ENCODE assay signal across 12 mouse cellular contexts in genomic region chr8:108246035-108246933, GRCm38 (mm10).
DNase-seq lines count a peak whose midpoint lies in the region; ATAC-seq and TF ChIP-seq lines count a peak whose summit lies in the region.
"Had no signal": no experiment of that assay in that cellular context is flagged by ENCODE, and none has a peak within 500 bp of the region (broad histone marks: within the 10 kb centered on the region; RNA-seq: fewer than 3 reads in every experiment).

No protein-coding gene starts in this region.

- no peak overlapping the region for H3K4me3 ChIP-seq in lung, postnatal 0 days (ENCODE audit: low read depth, low read length)
- no peak overlapping the region for H3K4me3 ChIP-seq in forebrain, postnatal 0 days (ENCODE audit: low read depth, low read length)
- peak overlapping the region; percentile 1; the same call in 1 of the 2 replicates for H3K4me3 ChIP-seq in midbrain, embryonic 11.5 days (ENCODE audit: low read depth, low read length)
- no peak overlapping the region for H3K4me3 ChIP-seq in stomach, embryonic 16.5 days (replicated peaks; ENCODE audit: low read length)
- H3K4me3 ChIP-seq in kidney, embryonic 16.5 days (ENCODE audit: low read length): no peak overlapping the region
- H3K4me3 ChIP-seq: gastrocnemius, adult 2 months; limb, embryonic 12.5 days had no signal

- no peak for ATAC-seq in lung, postnatal 0 days
- ATAC-seq in forebrain, postnatal 0 days: peak; percentile 54; the same call in 1 of the 2 replicates
- peak; percentile 78 for ATAC-seq in midbrain, embryonic 11.5 days (ENCODE audit: low FRiP score)
- ATAC-seq in stomach, embryonic 16.5 days (ENCODE audit: insufficient read depth, low FRiP score): no peak
- ATAC-seq in kidney, embryonic 16.5 days (ENCODE audit: low FRiP score, low TSS enrichment): no peak

- WGBS in lung, postnatal 0 days: 24% methylated on average over 20 of the region's 22 CpGs
- 13% methylated on average over 22 of the region's 22 CpGs for WGBS in forebrain, postnatal 0 days
- 11% methylated on average over 22 of the region's 22 CpGs for WGBS in midbrain, embryonic 11.5 days
- WGBS in stomach, embryonic 16.5 days: 24% methylated on average over 22 of the region's 22 CpGs
- WGBS in kidney, embryonic 16.5 days: 60% methylated on average over 21 of the region's 22 CpGs

- H3K27ac ChIP-seq in lung, postnatal 0 days (ENCODE audit: low read length): no peak overlapping the region
- H3K27ac ChIP-seq in forebrain, postnatal 0 days (ENCODE audit: low read depth, low read length): peak overlapping the region; percentile 71
- peak overlapping the region; percentile 77 for H3K27ac ChIP-seq in midbrain, embryonic 11.5 days (ENCODE audit: low read depth, low read length)
- no peak overlapping the region for H3K27ac ChIP-seq in stomach, embryonic 16.5 days (ENCODE audit: low read length)
- H3K27ac ChIP-seq in kidney, embryonic 16.5 days (ENCODE audit: low read length): no peak overlapping the region
- H3K27ac ChIP-seq: gastrocnemius, adult 2 months; limb, embryonic 12.5 days had no signal

- TF ChIP-seq EP300 in lung, postnatal 0 days (IDR thresholded peaks at IDR 0.05): no peak

- no peak overlapping the region for H3K9ac ChIP-seq in lung, postnatal 0 days (replicated peaks; ENCODE audit: low read depth)
- H3K9ac ChIP-seq in forebrain, postnatal 0 days: peak overlapping the region; percentile 10; the same call in 1 of the 2 replicates
- H3K9ac ChIP-seq in midbrain, embryonic 11.5 days (ENCODE audit: low read length): peak overlapping the region; percentile 55; the same call in 1 of the 2 replicates
- H3K9ac ChIP-seq in stomach, embryonic 16.5 days (ENCODE audit: low read length): no peak overlapping the region
- H3K9ac ChIP-seq in kidney, embryonic 16.5 days (replicated peaks; ENCODE audit: low read length): no peak overlapping the region
- H3K9ac ChIP-seq: limb, embryonic 12.5 days had no signal

- no peaks in the 10 kb centered on the region for H3K9me3 ChIP-seq in lung, postnatal 0 days (ENCODE audit: low read length)
- no peaks in the 10 kb centered on the region for H3K9me3 ChIP-seq in forebrain, postnatal 0 days (ENCODE audit: low read length)
- no peaks in the 10 kb centered on the region for H3K9me3 ChIP-seq in midbrain, embryonic 11.5 days (ENCODE audit: control insufficient read depth, low read length)
- no peaks in the 10 kb centered on the region for H3K9me3 ChIP-seq in stomach, embryonic 16.5 days (replicated peaks; ENCODE audit: control insufficient read depth, low read length)
- H3K9me3 ChIP-seq in kidney, embryonic 16.5 days (ENCODE audit: low read length): no peaks in the 10 kb centered on the region
- H3K9me3 ChIP-seq: limb, embryonic 12.5 days had no signal

- no peak for TF ChIP-seq CTCF in lung, postnatal 0 days (IDR thresholded peaks at IDR 0.05)
- no peak for TF ChIP-seq CTCF in forebrain, postnatal 0 days (IDR thresholded peaks at IDR 0.05; ENCODE audit: low read depth)

- H3K4me2 ChIP-seq in lung, postnatal 0 days (replicated peaks; ENCODE audit: low read depth, low read length): peak overlapping the region; percentile 27; the same call in 1 of the 2 replicates
- peak overlapping the region; percentile 17; the same call in 1 of the 2 replicates for H3K4me2 ChIP-seq in forebrain, postnatal 0 days (ENCODE audit: low read depth)
- peak overlapping the region; percentile 40 for H3K4me2 ChIP-seq in midbrain, embryonic 11.5 days
- peak overlapping the region; percentile 19 for H3K4me2 ChIP-seq in stomach, embryonic 16.5 days (ENCODE audit: low read depth, low read length)
- H3K4me2 ChIP-seq in kidney, embryonic 16.5 days (replicated peaks; ENCODE audit: low read depth, low read length): no peak overlapping the region
- H3K4me2 ChIP-seq: limb, embryonic 12.5 days had no signal

- H3K27me3 ChIP-seq in lung, postnatal 0 days (replicated peaks; ENCODE audit: insufficient read depth, low read length): no peaks in the 10 kb centered on the region
- peaks cover 20% of the 10 kb centered on the region for H3K27me3 ChIP-seq in forebrain, postnatal 0 days (ENCODE audit: insufficient read depth, low read length)
- H3K27me3 ChIP-seq in midbrain, embryonic 11.5 days (ENCODE audit: control insufficient read depth, insufficient read depth, low read length): no peaks in the 10 kb centered on the region
- no peaks in the 10 kb centered on the region for H3K27me3 ChIP-seq in stomach, embryonic 16.5 days (ENCODE audit: control insufficient read depth, insufficient read depth, low read length)
- H3K27me3 ChIP-seq in kidney, embryonic 16.5 days (ENCODE audit: insufficient read depth, low read length): peaks cover 5% of the 10 kb centered on the region; the same call in 1 of the 2 replicates
- H3K27me3 ChIP-seq: limb, embryonic 12.5 days had no signal

- no peak for DNase-seq in lung, postnatal 0 days (ENCODE audit: low spot score)
- no peak for DNase-seq in lung, postnatal 36 days
- DNase-seq in forebrain, postnatal 0 days: peak; percentile 42
- no peak for DNase-seq in midbrain, embryonic 11.5 days (ENCODE audit: low spot score, missing footprints)
- no peak for DNase-seq in cerebellum, adult 9-10 months
- no peak for DNase-seq in adrenal gland, postnatal 36 days
- DNase-seq: gastrocnemius, adult 2 months; kidney, adult 2 months; thymus, postnatal 4 days had no signal

- H3K4me1 ChIP-seq in lung, postnatal 0 days (ENCODE audit: insufficient read depth, low read depth, low read length): no peaks in the 10 kb centered on the region
- 0 out of 2 replicates have a peak, but pooled peaks cover 3% of the 10 kb centered on the region for H3K4me1 ChIP-seq in forebrain, postnatal 0 days (ENCODE audit: insufficient read depth)
- H3K4me1 ChIP-seq in midbrain, embryonic 11.5 days (ENCODE audit: control insufficient read depth, insufficient read depth, low read length): peaks cover 39% of the 10 kb centered on the region
- peaks cover 5% of the 10 kb centered on the region; the same call in 1 of the 2 replicates for H3K4me1 ChIP-seq in stomach, embryonic 16.5 days (ENCODE audit: control insufficient read depth, insufficient read depth, low read length)
- H3K4me1 ChIP-seq in kidney, embryonic 16.5 days (ENCODE audit: insufficient read depth, low read length): 0 out of 2 replicates have a peak, but pooled peaks cover 6% of the 10 kb centered on the region

- no peaks in the 10 kb centered on the region for H3K36me3 ChIP-seq in lung, postnatal 0 days (ENCODE audit: insufficient read depth, low read length)
- H3K36me3 ChIP-seq in forebrain, postnatal 0 days (ENCODE audit: insufficient read depth): no peaks in the 10 kb centered on the region
- no peaks in the 10 kb centered on the region for H3K36me3 ChIP-seq in midbrain, embryonic 11.5 days (ENCODE audit: control insufficient read depth, insufficient read depth, low read length)
- H3K36me3 ChIP-seq in stomach, embryonic 16.5 days (ENCODE audit: control insufficient read depth, insufficient read depth, low read length): no peaks in the 10 kb centered on the region
- no peaks in the 10 kb centered on the region for H3K36me3 ChIP-seq in kidney, embryonic 16.5 days (ENCODE audit: insufficient read depth, low read length)
- H3K36me3 ChIP-seq: limb, embryonic 12.5 days had no signal

Comparison
In these comparisons a context has a peak if more than half of its experiments do, and no peak if none do; other contexts are left out.
1. ATAC-seq: peak in forebrain, postnatal 0 days (single experiment) and midbrain, embryonic 11.5 days (single experiment); none in lung, postnatal 0 days (single experiment), stomach, embryonic 16.5 days (single experiment) and kidney, embryonic 16.5 days (single experiment).
2. H3K27ac ChIP-seq: peak in forebrain, postnatal 0 days (single experiment) and midbrain, embryonic 11.5 days (single experiment); none in lung, postnatal 0 days (single experiment), stomach, embryonic 16.5 days (single experiment) and kidney, embryonic 16.5 days (single experiment).
3. H3K9ac ChIP-seq: peak in forebrain, postnatal 0 days (single experiment) and midbrain, embryonic 11.5 days (single experiment); none in lung, postnatal 0 days (single experiment), stomach, embryonic 16.5 days (single experiment) and kidney, embryonic 16.5 days (single experiment).